In the genomic region with DNA sequence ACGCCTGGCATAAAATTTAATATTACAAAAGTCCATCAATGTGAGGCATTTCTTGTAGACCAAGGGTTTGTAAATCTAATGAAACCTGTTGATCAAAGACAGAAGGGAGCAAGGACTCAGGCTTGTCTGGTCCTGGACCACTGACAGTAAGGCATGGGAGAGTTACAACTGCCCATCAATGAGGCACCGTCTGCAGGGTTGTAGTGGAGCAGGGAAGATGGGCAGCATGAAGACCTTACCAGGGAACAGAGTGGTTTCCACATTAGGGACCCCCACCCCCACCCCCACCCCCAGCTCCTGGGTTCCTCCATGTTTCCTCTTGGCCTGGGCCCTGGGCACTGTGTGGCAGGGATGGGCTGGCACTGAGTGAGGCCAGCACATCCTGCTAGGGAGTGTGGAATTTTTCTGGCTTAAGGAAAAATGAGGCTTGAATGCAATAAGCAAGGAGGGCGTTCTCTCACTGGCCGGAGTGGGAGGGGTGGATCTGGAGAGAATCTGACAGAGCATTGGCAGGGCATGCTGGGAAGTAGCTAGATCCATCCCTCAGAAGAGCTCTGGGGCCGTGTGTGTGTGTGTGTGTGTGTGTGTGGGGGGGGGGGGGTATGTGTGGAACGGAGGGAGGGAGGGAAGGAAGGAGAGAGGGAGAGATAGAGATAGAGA, we compare ENCODE assay signal across 29 mouse cellular contexts.
DNase-seq lines count a peak whose midpoint lies in the region; ATAC-seq and TF ChIP-seq lines count a peak whose summit lies in the region.
"Had no signal": no experiment of that assay in that cellular context is flagged by ENCODE, and none has a peak within 500 bp of the region (broad histone marks: within the 10 kb centered on the region; RNA-seq: fewer than 3 reads in every experiment).

No protein-coding gene starts in this region.

- H3K4me3 ChIP-seq in lung, embryonic 14.5 days (ENCODE audit: low read depth, low read length) = no peak overlapping the region
- H3K4me3 ChIP-seq in embryonic facial prominence, embryonic 15.5 days (replicated peaks) = no peak overlapping the region
- H3K4me3 ChIP-seq: gastrocnemius, adult 2 months; heart, embryonic 10.5 days; hindbrain, embryonic 13.5 days; layer of hippocampus, adult 2 months; left cerebral cortex, adult 2 months; limb, embryonic 12.5 days; liver, embryonic 15.5 days; megakaryocyte, embryonic 14.5 days; midbrain, embryonic 15.5 days; neural tube, embryonic 15.5 days had no signal

- no peak overlapping the region for H3K4me2 ChIP-seq in lung, embryonic 14.5 days
- no peak overlapping the region for H3K4me2 ChIP-seq in embryonic facial prominence, embryonic 15.5 days (replicated peaks)
- H3K4me2 ChIP-seq: hindbrain, embryonic 13.5 days; limb, embryonic 12.5 days; liver, embryonic 15.5 days; midbrain, embryonic 15.5 days; neural tube, embryonic 15.5 days had no signal

- intact Hi-C loops in gastrocnemius, postnatal 14 days (cut with DNase I; ENCODE audit: low total_unique reads) = no loop called here

- H3K27me3 ChIP-seq in lung, embryonic 14.5 days (ENCODE audit: insufficient read depth, low read length) = no peaks in the 10 kb centered on the region
- H3K27me3 ChIP-seq in embryonic facial prominence, embryonic 15.5 days = no peaks in the 10 kb centered on the region
- H3K27me3 ChIP-seq: hindbrain, embryonic 13.5 days; limb, embryonic 12.5 days; liver, embryonic 15.5 days; midbrain, embryonic 15.5 days; neural tube, embryonic 15.5 days had no signal

- ATAC-seq in lung, embryonic 14.5 days (ENCODE audit: insufficient read depth) = peak; percentile 15; the same call in 1 of the 2 replicates
- 0 out of 2 replicates have a peak, but pooled peaks have one; percentile 41 for ATAC-seq in embryonic facial prominence, embryonic 15.5 days (ENCODE audit: insufficient number of reproducible peaks, low FRiP score, low TSS enrichment, low read depth)
- ATAC-seq: forebrain, embryonic 14.5 days; inflammation-experienced regulatory T-cells, adult 6 months; midbrain, embryonic 15.5 days had no signal

- H3K27ac ChIP-seq in lung, embryonic 14.5 days (ENCODE audit: low read depth) = no peak overlapping the region
- H3K27ac ChIP-seq in embryonic facial prominence, embryonic 15.5 days (replicated peaks) = no peak overlapping the region
- H3K27ac ChIP-seq: gastrocnemius, adult 2 months; heart, embryonic 10.5 days; hindbrain, embryonic 13.5 days; layer of hippocampus, adult 2 months; left cerebral cortex, adult 2 months; limb, embryonic 12.5 days; liver, embryonic 15.5 days; midbrain, embryonic 15.5 days; neural tube, embryonic 15.5 days had no signal

- no peak for TF ChIP-seq CTCF in lung, embryonic 14.5 days (IDR thresholded peaks at IDR 0.05; ENCODE audit: low read depth)

- peak; percentile 23 for DNase-seq in gastrocnemius, postnatal 14 days
- no peak for DNase-seq in gastrocnemius, postnatal 25 days
- no peak for DNase-seq in lung, embryonic 14.5 days
- DNase-seq in lung, postnatal 36 days = no peak
- peak; percentile 75 for DNase-seq in Muller cell, postnatal 12 days (ENCODE audit: inconsistent ontology term)
- DNase-seq in spleen, adult 12 weeks (ENCODE audit: low spot score) = no peak
- DNase-seq: adrenal gland, postnatal 25 days; cerebellum, adult 18-20 months; gastrocnemius, adult 2 months; heart, postnatal 4 days; kidney, adult 11 months; kidney, postnatal 36 days; retina, postnatal 1 day; right cerebral cortex, postnatal 25 days; spleen, adult 18-20 months; thymus, adult 2 months; thymus, postnatal 36 days had no signal

- H3K36me3 ChIP-seq in lung, embryonic 14.5 days (ENCODE audit: insufficient read depth) = no peaks in the 10 kb centered on the region
- H3K36me3 ChIP-seq in embryonic facial prominence, embryonic 15.5 days = no peaks in the 10 kb centered on the region
- H3K36me3 ChIP-seq: heart, embryonic 10.5 days; hindbrain, embryonic 13.5 days; limb, embryonic 12.5 days; liver, embryonic 15.5 days; midbrain, embryonic 15.5 days; neural tube, embryonic 15.5 days had no signal

- H3K9me3 ChIP-seq in lung, embryonic 14.5 days (ENCODE audit: low read depth, low read length) = no peaks in the 10 kb centered on the region
- H3K9me3 ChIP-seq in embryonic facial prominence, embryonic 15.5 days (replicated peaks) = no peaks in the 10 kb centered on the region
- H3K9me3 ChIP-seq: heart, embryonic 10.5 days; hindbrain, embryonic 13.5 days; limb, embryonic 12.5 days; liver, embryonic 15.5 days; midbrain, embryonic 15.5 days; neural tube, embryonic 15.5 days had no signal

- no peaks in the 10 kb centered on the region for H3K4me1 ChIP-seq in lung, embryonic 14.5 days (ENCODE audit: insufficient read depth)
- peaks cover 5% of the 10 kb centered on the region; the same call in 1 of the 2 replicates for H3K4me1 ChIP-seq in embryonic facial prominence, embryonic 15.5 days
- H3K4me1 ChIP-seq: liver, embryonic 15.5 days; megakaryocyte, embryonic 14.5 days had no signal

- no peak overlapping the region for H3K9ac ChIP-seq in lung, embryonic 14.5 days
- H3K9ac ChIP-seq in embryonic facial prominence, embryonic 15.5 days = no peak overlapping the region
- H3K9ac ChIP-seq: hindbrain, embryonic 13.5 days; limb, embryonic 12.5 days; liver, embryonic 15.5 days; midbrain, embryonic 15.5 days; neural tube, embryonic 15.5 days had no signal

- WGBS in lung, embryonic 14.5 days = 78% methylated on average over 4 of the region's 6 CpGs
- WGBS in embryonic facial prominence, embryonic 15.5 days = 71% methylated on average over 5 of the region's 6 CpGs

Comparison
In these comparisons a context has a peak if more than half of its experiments do, and no peak if none do; other contexts are left out.
1. DNase-seq: peak in gastrocnemius, postnatal 14 days (single experiment) and Muller cell, postnatal 12 days (single experiment); none in gastrocnemius, postnatal 25 days (single experiment), lung, embryonic 14.5 days (single experiment), lung, postnatal 36 days (single experiment) and spleen, adult 12 weeks (single experiment).